Mouse (Mus musculus) forebrain, embryonic 12.5 days (tissue): ENCODE results near the gene Tcte2. TPM values are rescaled to one million over a fixed set of nuclear protein-coding genes. Genes with fewer than 3 reads are reported as not detected.
A peak's percentile ranks its signal among the peaks of the same experiment; 100 is the strongest.
"Not testable (repeated sequence)": the region's sequence is repeated elsewhere in the genome, so short reads cannot be mapped to it uniquely, and the experiment has no call there.

Source experiments
- ATAC-seq: fragments of 200-750 bp; cut with Nextera tagmentation; 2 replicates; pipeline ENCODE4 v1.8.0; 2017; ENCODE audit warnings: moderate TSS enrichment; ENCODE audit not compliant: low FRiP score
- H3K27ac ChIP-seq: fragments of 300-500 bp; sonication (generic); 2 replicates; pipeline ENCODE4 v1.5.1; 2016; ENCODE audit warnings: mild to moderate bottlenecking
- H3K27me3 ChIP-seq: fragments of 300-500 bp; sonication (generic); 2 replicates; pipeline ENCODE4 v1.6.1; 2016; ENCODE audit warnings: mild to moderate bottlenecking
- H3K36me3 ChIP-seq: fragments of 300-500 bp; sonication (generic); replicated peaks from 2 replicates; pipeline ENCODE4 v1.6.1; 2016; ENCODE audit warnings: mild to moderate bottlenecking
- H3K4me1 ChIP-seq: fragments of 300-500 bp; sonication (generic); 2 replicates; pipeline ENCODE4 v1.6.1; 2016
- H3K4me2 ChIP-seq: fragments of 300-500 bp; sonication (generic); 2 replicates; pipeline ENCODE4 v1.6.1; 2016; ENCODE audit warnings: mild to moderate bottlenecking, moderate library complexity
- H3K4me3 ChIP-seq: fragments of 300-500 bp; sonication (generic); replicated peaks from 2 replicates; pipeline ENCODE4 v1.5.1; 2016; ENCODE audit warnings: mild to moderate bottlenecking
- H3K9ac ChIP-seq: fragments of 300-500 bp; sonication (generic); 2 replicates; pipeline ENCODE4 v1.6.1; 2016; ENCODE audit warnings: mild to moderate bottlenecking
- H3K9me3 ChIP-seq: fragments of 300-500 bp; sonication (generic); 2 replicates; pipeline ENCODE4 v1.6.1; 2016
- WGBS: fragments of 180-500 bp; shearing (Covaris S2); methylation state at CpG from one replicate; pipeline ENCODE4 v1.1.7; 2016; 5-methylcytosine and 5-hydroxymethylcytosine counted together
- polyA plus RNA-seq: library from polyadenylated mRNA; unstranded; fragments of >200 nt; fragmentation: Nextera tagmentation; extraction: Ambion mirVana; gene quantifications from 2 replicates; pipeline ENCODE4 v1.2.1, GENCODE M21; 2016

The Tcte2 gene
- polyA plus RNA-seq, 1 experiment from 2014 or later, result 14.9 TPM

GRCm38 (mm10) chr17:13676099-13676498 is 85.5 kb downstream of the Tcte2 start:
- H3K9me3 ChIP-seq, H3K36me3 ChIP-seq, H3K9ac ChIP-seq, H3K27me3 ChIP-seq, H3K4me2 ChIP-seq, ATAC-seq, H3K4me3 ChIP-seq, H3K27ac ChIP-seq: not testable (repeated sequence)
- 87% methylated on average over 3 of the region's 3 CpGs for WGBS
- H3K4me1 ChIP-seq, result peaks cover 33% of the 10 kb centered on the region

DNA sequence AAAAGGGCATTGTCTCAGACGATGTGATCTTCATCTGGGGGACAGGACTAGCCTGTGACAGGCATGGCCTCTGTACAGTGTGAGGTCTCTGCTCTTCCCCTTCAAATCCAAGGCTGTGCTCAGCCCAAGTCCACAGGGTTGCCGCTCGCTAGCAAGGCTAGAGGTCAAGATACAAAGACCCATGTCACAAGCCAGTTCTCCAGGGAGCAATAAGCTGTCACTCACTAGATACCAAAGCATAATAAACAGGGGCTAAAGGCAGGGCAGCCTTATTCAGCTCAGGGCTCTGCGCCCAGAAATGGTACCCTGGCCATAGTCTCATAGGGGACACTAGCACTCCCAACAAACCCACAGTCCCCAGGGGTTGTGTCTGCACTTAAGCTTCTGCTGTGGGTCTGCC is 86.0 kb downstream of the Tcte2 start:
- Histone ChIP-seq H3K4me1 (peaks cover 37% of the 10 kb centered on the region), H3K27ac (no peak overlapping the region), H3K27me3 (no peaks in the 10 kb centered on the region), H3K4me3 (no peak overlapping the region), H3K9ac (no peak overlapping the region), H3K4me2 (no peak overlapping the region), H3K36me3 (no peaks in the 10 kb centered on the region), H3K9me3 (no peaks in the 10 kb centered on the region)
- 66% methylated on average over 4 of the region's 4 CpGs for WGBS
- ATAC-seq, result no peak

DNA sequence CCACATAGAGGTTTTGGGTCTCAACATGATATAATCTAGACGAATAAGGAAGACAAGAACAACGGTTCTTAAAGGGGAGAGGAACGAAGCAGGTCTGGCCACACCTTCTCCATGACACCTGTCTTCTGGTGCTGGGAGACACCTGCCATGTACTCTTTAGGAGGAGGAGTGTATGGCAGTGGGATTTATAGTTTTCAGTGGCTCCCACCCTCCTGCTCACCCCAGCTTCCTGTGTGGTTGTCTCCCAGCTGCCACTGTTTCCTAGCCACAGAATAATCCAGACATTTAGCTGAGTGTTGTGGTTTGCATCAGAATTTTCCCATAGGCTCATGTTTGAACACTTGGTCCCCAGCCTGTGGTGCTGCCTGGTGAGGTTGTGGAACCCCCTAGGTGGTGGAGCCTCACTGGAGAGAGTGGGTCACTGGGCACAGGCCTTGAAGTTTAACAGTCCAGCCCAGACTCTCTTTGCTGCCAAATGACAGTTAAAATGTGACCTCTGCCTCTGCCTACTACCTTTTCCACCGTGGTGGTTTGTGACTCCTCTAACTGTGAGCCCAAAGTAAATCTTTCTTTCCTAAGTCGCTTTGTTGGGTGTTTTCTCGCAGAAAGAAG is 86.8 kb downstream of the Tcte2 start:
- ATAC-seq, result no peak
- WGBS, result 86% methylated on average over 6 of the region's 6 CpGs
- Histone ChIP-seq H3K36me3 (no peaks in the 10 kb centered on the region), H3K4me2 (no peak overlapping the region), H3K27ac (no peak overlapping the region), H3K4me3 (no peak overlapping the region), H3K9me3 (no peaks in the 10 kb centered on the region), H3K27me3 (no peaks in the 10 kb centered on the region), H3K9ac (no peak overlapping the region), H3K4me1 (peaks cover 38% of the 10 kb centered on the region)

DNA sequence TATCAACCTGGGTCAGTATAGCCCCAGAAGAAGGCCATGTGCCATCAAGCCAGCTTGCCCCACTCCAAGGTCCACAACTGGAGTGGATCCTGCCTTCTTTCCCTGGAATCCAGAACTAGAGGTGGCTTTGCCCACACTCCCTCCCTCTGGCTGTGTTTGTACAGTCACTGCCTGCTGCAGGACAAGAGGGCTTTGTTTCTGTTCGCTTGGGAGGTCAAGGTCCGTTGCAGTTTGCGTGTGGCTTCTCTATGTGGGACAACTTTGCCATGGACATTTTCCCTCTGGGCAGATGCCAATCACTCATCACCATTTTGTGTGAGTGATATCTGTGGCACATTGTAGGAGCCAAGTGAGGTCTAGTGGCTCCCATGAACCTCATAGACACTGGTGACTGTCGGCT is 89.9 kb downstream of the Tcte2 start:
- Histone ChIP-seq H3K9ac (no peak overlapping the region), H3K9me3 (no peaks in the 10 kb centered on the region), H3K4me1 (peaks cover 50% of the 10 kb centered on the region), H3K27ac (no peak overlapping the region), H3K4me3 (no peak overlapping the region), H3K4me2 (no peak overlapping the region), H3K27me3 (no peaks in the 10 kb centered on the region), H3K36me3 (no peaks in the 10 kb centered on the region)
- no peak for ATAC-seq
- WGBS, result 66% methylated on average over 4 of the region's 4 CpGs

GRCm38 (mm10) chr17:13670227-13670626 is 91.4 kb downstream of the Tcte2 start:
- Histone ChIP-seq H3K27me3 (no peaks in the 10 kb centered on the region), H3K27ac (peak overlapping the region; percentile 98), H3K4me2 (no peak overlapping the region), H3K9me3 (no peaks in the 10 kb centered on the region), H3K4me3 (no peak overlapping the region), H3K9ac (no peak overlapping the region), H3K4me1 (peaks cover 58% of the 10 kb centered on the region), H3K36me3 (no peaks in the 10 kb centered on the region)
- ATAC-seq, result no peak

DNA sequence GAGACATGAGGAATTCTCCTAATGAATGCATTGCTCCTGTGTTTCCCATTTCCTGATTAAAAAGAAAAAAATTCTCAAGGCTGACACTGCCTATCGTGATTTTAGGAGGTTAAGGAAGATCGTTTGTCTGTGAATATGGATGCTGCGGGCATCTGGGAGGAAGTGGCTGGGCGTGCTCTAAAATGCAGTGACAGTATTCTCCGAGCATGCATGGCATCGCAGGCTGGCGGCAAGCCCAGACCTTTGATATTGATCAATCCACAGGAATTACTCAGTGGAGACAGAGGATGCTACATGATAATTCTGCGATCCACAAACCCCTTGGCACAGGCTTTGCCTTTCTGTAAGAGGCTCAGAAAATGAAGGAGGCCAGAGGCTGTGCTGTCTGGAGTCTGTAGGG is 92.4 kb downstream of the Tcte2 start:
- WGBS, result 9% methylated on average over 8 of the region's 8 CpGs
- Histone ChIP-seq H3K27me3 (no peaks in the 10 kb centered on the region), H3K4me1 (peaks cover 58% of the 10 kb centered on the region), H3K9me3 (no peaks in the 10 kb centered on the region), H3K4me2 (peak overlapping the region; percentile 38), H3K36me3 (no peaks in the 10 kb centered on the region), H3K9ac (peak overlapping the region; percentile 21; the same call in 1 of the 2 replicates), H3K27ac (peak overlapping the region; percentile 98), H3K4me3 (no peak overlapping the region)
- peak; percentile 12; the same call in 1 of the 2 replicates for ATAC-seq

GRCm38 (mm10) chr17:13668052-13669015 is 93.3 kb downstream of the Tcte2 start:
- Histone ChIP-seq H3K4me1 (peaks cover 58% of the 10 kb centered on the region), H3K36me3 (no peaks in the 10 kb centered on the region), H3K27ac (peak overlapping the region; percentile 98), H3K27me3 (no peaks in the 10 kb centered on the region), H3K9ac (0 out of 2 replicates have a peak overlapping the region, but pooled peaks have one; percentile 22), H3K4me3 (0 out of 2 replicates have a peak overlapping the region, but pooled peaks have one; percentile 3), H3K4me2 (peak overlapping the region; percentile 38), H3K9me3 (no peaks in the 10 kb centered on the region)
- peak; percentile 90 for ATAC-seq
- WGBS, result 4% methylated on average over 16 of the region's 16 CpGs

GRCm38 (mm10) chr17:13667006-13667405 is 94.6 kb downstream of the Tcte2 start:
- WGBS, result 20% methylated on average over 3 of the region's 3 CpGs
- peaks cover 58% of the 10 kb centered on the region for H3K4me1 ChIP-seq
- H3K4me2 ChIP-seq, result peak overlapping the region; percentile 33; the same call in 1 of the 2 replicates
- H3K27ac ChIP-seq, result peak overlapping the region; percentile 98
- H3K36me3 ChIP-seq, result no peaks in the 10 kb centered on the region
- H3K9me3 ChIP-seq, result no peaks in the 10 kb centered on the region
- H3K27me3 ChIP-seq, result no peaks in the 10 kb centered on the region
- peak overlapping the region; percentile 1; the same call in 1 of the 2 replicates for H3K9ac ChIP-seq
- peak; percentile 56 for ATAC-seq
- no peak overlapping the region for H3K4me3 ChIP-seq

DNA sequence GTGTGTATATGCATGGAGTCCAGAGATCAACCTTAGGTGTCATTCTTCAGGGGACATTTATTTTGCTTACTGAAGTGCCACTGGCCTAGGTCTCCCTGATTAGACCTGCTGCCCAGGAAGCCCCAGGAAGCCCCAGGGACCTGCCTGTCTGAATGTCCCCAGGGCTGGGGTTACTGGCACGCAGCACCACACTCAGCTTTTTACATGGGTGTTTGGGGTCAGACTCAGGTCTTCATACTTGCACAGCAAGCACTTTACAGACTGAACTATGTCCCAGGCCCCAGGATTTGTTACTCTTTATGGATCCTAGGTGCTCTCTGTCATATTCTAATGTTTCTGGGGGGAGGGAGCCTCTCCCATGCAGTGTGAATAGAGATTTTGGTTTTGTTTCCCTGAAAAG is 95.9 kb downstream of the Tcte2 start:
- no peak overlapping the region for H3K4me2 ChIP-seq
- H3K9me3 ChIP-seq, result no peaks in the 10 kb centered on the region
- ATAC-seq, result no peak
- H3K4me3 ChIP-seq, result no peak overlapping the region
- H3K36me3 ChIP-seq, result no peaks in the 10 kb centered on the region
- no peaks in the 10 kb centered on the region for H3K27me3 ChIP-seq
- 85% methylated on average over 1 of the region's 1 CpGs for WGBS
- H3K9ac ChIP-seq, result no peak overlapping the region
- peak overlapping the region; percentile 98; the same call in 1 of the 2 replicates for H3K27ac ChIP-seq
- H3K4me1 ChIP-seq, result peaks cover 52% of the 10 kb centered on the region

DNA sequence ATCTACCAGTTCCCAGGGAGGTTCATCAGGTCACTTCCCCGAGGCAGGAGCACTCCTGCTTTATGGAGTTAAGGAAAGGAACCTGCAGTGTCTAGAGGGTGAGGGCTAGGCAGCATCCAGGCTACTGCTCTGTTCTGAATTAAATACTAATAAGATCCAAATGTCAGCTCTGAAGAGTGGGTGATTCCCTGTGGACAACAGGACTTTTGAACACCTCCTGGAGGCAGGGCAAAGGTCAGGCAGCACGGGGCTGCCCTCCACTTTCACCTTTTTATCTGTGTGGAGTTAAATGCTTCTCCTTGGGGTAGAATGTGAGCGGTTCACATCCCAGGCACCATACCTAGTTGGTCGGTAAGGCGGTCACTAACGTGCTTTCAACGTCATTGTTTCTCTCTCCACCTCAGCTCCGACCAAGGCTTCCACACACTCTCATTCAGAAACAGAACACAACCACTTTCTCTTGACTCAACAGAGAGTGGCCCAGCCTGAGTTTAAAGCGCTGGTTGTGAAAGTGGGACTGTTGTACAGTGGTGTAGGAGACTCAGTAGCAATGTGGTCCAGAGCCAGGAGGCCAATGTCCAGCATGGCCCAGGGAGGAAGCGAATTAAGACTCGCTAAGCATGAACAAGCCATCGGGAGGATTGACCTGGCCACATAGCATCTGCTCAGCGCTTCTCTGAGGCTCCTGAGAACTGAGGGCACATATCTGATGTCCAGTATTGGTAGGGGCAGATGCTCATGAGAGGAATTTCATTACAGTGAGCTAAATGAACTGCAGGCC is 98.0 kb downstream of the Tcte2 start:
- no peaks in the 10 kb centered on the region for H3K9me3 ChIP-seq
- H3K27ac ChIP-seq, result no peak overlapping the region
- 80% methylated on average over 13 of the region's 13 CpGs for WGBS
- no peak overlapping the region for H3K4me3 ChIP-seq
- ATAC-seq, result no peak
- H3K27me3 ChIP-seq, result no peaks in the 10 kb centered on the region
- H3K4me2 ChIP-seq, result no peak overlapping the region
- peaks cover 47% of the 10 kb centered on the region for H3K4me1 ChIP-seq
- no peak overlapping the region for H3K9ac ChIP-seq
- no peaks in the 10 kb centered on the region for H3K36me3 ChIP-seq
